Mouse (Mus musculus): ENCODE measurements around the gene Hist1h2ao.
A peak's percentile ranks its signal among the peaks of the same experiment; 100 is the strongest.
"Not testable (repeated sequence)": the region's sequence is repeated elsewhere in the genome, so short reads cannot be mapped to it uniquely, and the experiment has no call there.

Hist1h2ao gene

GRCm38 (mm10) chr13:21811539-21811938, 1.3 kb downstream of the Hist1h2ao start, which contains the start of gene Hist1h4m:
Gene Hist1h4m (plus strand): TSS chr13:21811746.
- peak; percentile 46 for DNase-seq

DNA sequence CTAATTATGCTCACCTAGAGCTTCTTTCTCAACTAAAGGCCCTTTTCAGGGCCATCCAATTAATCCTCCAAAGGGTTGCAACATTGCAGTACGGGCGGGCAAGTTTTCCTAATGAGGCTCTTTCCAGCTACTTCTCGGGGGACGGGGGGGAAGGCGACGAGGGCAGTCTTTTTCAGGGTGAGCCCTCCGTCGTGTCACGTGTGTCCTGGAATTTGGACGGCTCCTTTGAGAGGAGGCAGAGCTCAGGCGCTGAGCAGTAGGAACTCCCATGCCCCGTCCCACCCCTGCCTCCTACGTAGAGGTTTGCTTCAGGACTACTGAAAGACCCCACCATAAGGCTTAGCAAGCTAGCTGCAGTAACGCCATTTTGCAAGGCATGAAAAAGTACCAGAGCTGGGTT, 1.8 kb downstream of the Hist1h2ao start:
- not testable (repeated sequence) for DNase-seq

DNA sequence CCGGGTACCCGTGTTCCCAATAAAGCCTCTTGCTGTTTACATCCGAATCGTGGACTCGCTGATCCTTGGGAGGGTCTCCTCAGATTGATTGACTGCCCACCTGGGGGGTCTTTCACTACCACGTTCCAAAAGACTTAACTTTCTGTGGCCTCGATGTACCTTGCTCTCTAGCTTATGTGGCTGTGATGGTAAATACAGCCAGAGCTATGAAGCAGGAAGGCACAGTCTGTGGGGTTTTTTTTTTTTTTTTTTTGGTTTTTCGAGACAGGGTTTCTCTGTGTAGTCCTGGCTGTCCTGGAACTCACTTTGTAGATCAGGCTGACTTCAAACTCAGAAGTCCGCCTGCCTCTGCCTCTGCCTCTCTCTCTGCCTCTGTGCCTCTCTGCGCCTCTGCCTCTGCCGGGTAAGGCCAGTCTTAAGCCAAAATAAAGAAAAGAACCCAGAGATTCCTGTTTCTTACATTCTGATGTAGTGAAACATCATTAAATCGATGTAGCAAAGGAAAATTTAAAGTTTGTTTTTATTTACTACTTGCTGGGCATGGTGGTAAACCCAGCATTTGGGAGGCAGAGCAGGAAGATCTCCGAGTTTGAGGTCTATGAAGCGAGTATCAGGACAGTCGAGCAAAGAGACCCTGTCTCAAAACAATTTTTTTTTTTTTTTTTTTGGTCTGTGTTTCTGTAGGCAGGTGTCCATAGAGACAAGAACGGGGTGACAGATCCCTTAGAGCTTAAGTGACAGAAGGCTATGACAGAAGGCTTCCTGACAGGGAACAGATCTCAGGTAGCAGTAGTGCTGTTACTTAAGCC, 10.0 kb downstream of the Hist1h2ao start:
- not testable (repeated sequence) for DNase-seq

GRCm38 (mm10) chr13:21828511-21828910, 18.2 kb downstream of the Hist1h2ao start:
- DNase-seq, result no peak

DNA sequence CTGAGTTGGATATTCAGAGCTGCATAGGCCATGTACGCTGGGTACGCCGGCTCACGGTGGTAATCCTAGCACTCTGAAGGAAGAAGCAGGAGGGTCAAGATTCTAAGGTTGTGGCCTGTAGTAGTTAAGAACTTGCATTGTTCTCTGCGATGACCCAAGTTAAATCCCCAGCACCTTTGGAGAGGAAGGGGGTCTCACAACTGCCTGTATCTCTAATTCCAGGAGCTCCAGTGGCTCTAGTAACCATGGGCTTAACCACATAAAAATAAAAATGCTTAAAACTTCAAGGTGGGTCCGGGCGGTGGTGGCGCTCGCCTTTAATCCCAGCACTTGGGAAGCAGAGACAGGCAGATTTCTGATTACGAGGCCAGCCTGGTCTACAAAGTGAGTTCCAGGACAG, 20.1 kb downstream of the Hist1h2ao start:
- no peak for DNase-seq

GRCm38 (mm10) chr13:21831418-21832394, 21.4 kb downstream of the Hist1h2ao start, which contains the start of gene Hist1h4n:
Gene Hist1h4n (minus strand): TSS chr13:21832196.
- DNase-seq, result peak; percentile 20

DNA sequence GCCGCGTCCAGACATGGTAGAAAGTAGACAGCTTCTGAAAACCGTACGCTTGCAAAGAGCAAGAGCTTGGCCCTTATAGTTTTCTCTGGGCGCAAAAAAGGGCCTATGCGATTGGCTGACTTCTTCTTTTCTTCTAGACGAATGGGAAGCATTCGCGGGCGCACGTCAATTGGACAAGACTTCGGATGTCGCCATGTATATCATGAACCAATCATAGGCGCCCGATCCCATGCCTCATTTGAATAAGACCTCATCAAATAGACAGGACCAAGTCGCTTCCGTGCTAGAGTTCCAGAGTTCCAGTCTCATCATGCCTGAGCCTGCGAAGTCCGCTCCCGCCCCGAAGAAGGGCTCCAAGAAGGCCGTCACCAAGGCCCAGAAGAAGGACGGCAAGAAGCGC, 23.2 kb downstream of the Hist1h2ao start, which contains the start of the genes Hist1h2ap and Hist1h2br:
Hist1h2ap (minus strand) TSS at position 47 of the 400 bp plus-strand sequence.
Hist1h2br (plus strand) TSS at position 283 of the 400 bp plus-strand sequence.
- DNase-seq, result not testable (repeated sequence)

DNA sequence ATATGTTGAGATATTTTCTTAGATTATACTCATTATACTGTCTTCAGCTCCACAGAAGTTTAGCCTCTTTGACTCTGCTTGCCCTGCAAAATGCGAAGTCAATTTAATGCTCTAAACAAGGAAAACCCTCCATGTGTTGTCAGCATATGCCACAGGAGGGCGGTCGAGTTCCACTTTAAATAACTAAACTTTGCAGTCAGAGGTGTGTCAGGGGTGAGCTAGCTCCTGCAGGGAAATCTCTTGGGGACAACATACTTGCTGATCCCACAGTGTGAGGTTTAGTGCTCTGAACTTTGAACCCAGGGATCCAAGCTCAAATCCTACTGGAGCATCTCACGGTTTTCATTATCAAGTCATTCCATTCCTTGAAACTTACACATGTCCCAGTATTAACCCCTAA, 30.2 kb downstream of the Hist1h2ao start:
- not testable (repeated sequence) for DNase-seq

DNA sequence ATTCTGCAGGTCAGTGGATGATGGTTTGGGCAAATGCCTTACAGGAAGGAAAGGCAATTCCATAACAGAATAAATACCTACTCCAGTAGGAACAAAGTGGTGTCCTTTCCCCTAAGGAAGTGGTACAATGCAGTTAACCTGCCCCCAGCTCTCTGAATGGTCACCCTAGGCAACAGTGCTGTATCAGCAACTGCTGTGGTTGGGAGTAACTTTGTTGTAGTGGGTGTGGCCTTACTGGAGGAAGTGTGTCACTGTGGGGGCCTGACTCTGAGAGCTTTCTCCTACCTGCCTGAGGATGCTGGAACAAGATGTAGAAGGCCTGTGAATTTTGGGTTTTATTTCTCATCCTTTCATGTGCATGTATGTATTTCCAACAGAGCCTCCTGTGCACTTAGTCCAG, 36.1 kb downstream of the Hist1h2ao start:
- DNase-seq, result not testable (repeated sequence)

GRCm38 (mm10) chr13:21847883-21848282, 37.6 kb downstream of the Hist1h2ao start:
- DNase-seq, result no peak

- not testable (repeated sequence) for DNase-seq
These were observed 40.4 kb downstream of the Hist1h2ao start for GRCm38 (mm10) chr13:21850696-21851095.

DNA sequence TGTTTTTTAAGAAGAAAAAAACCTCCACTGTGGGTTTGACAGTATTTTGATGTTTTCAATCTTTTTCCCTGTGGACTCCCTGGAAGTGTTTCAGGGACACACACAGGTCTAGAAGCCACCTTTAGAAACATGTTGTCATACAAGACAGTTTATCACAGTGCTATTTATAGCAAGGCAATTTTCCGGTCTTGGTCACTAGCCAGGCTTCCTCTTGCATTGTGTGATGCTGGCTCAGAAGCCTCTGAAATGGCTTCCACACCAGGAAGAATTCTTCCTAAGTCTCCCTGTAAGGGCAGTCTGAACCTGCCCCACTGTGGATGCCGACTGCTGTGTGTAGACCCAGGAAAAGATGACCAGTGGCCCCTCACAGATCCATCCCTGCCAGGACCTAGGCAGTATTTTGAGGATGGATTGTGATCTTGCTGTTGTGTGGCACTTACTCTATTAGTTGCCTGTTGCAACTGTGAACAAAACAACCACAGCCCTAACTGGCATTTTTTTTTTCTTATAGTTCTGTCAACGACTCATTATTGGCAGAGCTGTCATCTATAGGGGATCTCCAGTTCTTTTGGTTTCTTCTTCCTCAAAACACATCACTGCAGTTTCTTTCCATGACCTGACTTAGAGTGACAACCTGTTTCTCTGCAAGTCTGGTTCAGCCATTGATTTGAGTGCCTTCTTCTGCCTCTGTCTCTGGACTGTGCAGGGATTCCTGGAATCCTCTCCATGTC, 42.1 kb downstream of the Hist1h2ao start:
- DNase-seq, result peak; percentile 19

GRCm38 (mm10) chr13:21855146-21855545, 44.9 kb downstream of the Hist1h2ao start:
- DNase-seq, result peak; percentile 47

- peak; percentile 10 for DNase-seq
These were observed 45.5 kb downstream of the Hist1h2ao start for GRCm38 (mm10) chr13:21855698-21856162.
